Mouse (Mus musculus): ENCODE results near the gene Tubgcp2. TPM values are rescaled to one million over a fixed set of nuclear protein-coding genes. Genes with fewer than 3 reads are reported as not detected.

The Tubgcp2 gene
- polyA plus RNA-seq, 1 experiment from 2014 or later: 70.1 TPM

- H3K4me3 ChIP-seq: no peak overlapping the region
- H3K27ac ChIP-seq: no peak overlapping the region
- no peak overlapping the region for H3K9ac ChIP-seq
- H3K27me3 ChIP-seq: no peaks in the 10 kb centered on the region
- H3K4me2 ChIP-seq: no peak overlapping the region
- no peaks in the 10 kb centered on the region for H3K9me3 ChIP-seq
- peaks cover 47% of the 10 kb centered on the region for H3K36me3 ChIP-seq
- WGBS: 15% methylated on average over 3 of the region's 3 CpGs
- no peak for ATAC-seq (ENCODE audit: insufficient number of reproducible peaks, insufficient read depth, low FRiP score, low TSS enrichment, low read depth)
- H3K4me1 ChIP-seq: 0 out of 2 replicates have a peak, but pooled peaks cover 4% of the 10 kb centered on the region
Measured at GRCm38 (mm10) chr7:139994676-139995075, 41.8 kb downstream of the Tubgcp2 start.

- 71% methylated on average over 4 of the region's 4 CpGs for WGBS
- H3K9ac ChIP-seq: no peak overlapping the region
- no peaks in the 10 kb centered on the region for H3K9me3 ChIP-seq
- no peaks in the 10 kb centered on the region for H3K27me3 ChIP-seq
- H3K36me3 ChIP-seq: peaks cover 43% of the 10 kb centered on the region
- H3K4me3 ChIP-seq: no peak overlapping the region
- H3K4me1 ChIP-seq: 0 out of 2 replicates have a peak, but pooled peaks cover 4% of the 10 kb centered on the region
- H3K4me2 ChIP-seq: no peak overlapping the region
- no peak overlapping the region for H3K27ac ChIP-seq
- no peak for ATAC-seq (ENCODE audit: insufficient number of reproducible peaks, insufficient read depth, low FRiP score, low TSS enrichment, low read depth)
Measured at GRCm38 (mm10) chr7:139994202-139994601, 42.3 kb downstream of the Tubgcp2 start.

- Histone ChIP-seq H3K27ac (no peak overlapping the region), H3K4me3 (no peak overlapping the region), H3K9ac (no peak overlapping the region), H3K4me1 (0 out of 2 replicates have a peak, but pooled peaks cover 4% of the 10 kb centered on the region), H3K36me3 (peaks cover 36% of the 10 kb centered on the region), H3K27me3 (no peaks in the 10 kb centered on the region), H3K4me2 (no peak overlapping the region), H3K9me3 (no peaks in the 10 kb centered on the region)
- ATAC-seq (ENCODE audit: insufficient number of reproducible peaks, insufficient read depth, low FRiP score, low TSS enrichment, low read depth): no peak
- 80% methylated on average over 6 of the region's 6 CpGs for WGBS
Measured at GRCm38 (mm10) chr7:139993532-139993931, 42.9 kb downstream of the Tubgcp2 start.

GRCm38 (mm10) chr7:139992406-139992805 is 44.1 kb downstream of the Tubgcp2 start, which contains the start of gene Adam8:
TSS of gene Adam8 (minus strand) at chr7:139992562.
- Histone ChIP-seq H3K4me2 (no peak within 1 kb of the TSS), H3K27ac (no peak within 1 kb of the TSS), H3K4me3 (no peak within 1 kb of the TSS), H3K9ac (no peak within 1 kb of the TSS), H3K4me1 (0 out of 2 replicates have a peak, but pooled peaks cover 4% of the 10 kb centered on the region), H3K36me3 (peaks cover 25% of the 10 kb centered on the region), H3K27me3 (no peaks in the 10 kb centered on the region), H3K9me3 (no peaks in the 10 kb centered on the region)
- no peak for ATAC-seq (ENCODE audit: insufficient number of reproducible peaks, insufficient read depth, low FRiP score, low TSS enrichment, low read depth)
- 23% methylated on average over 7 of the region's 7 CpGs for WGBS

- H3K27me3 ChIP-seq: no peaks in the 10 kb centered on the region
- no peak overlapping the region for H3K4me3 ChIP-seq
- WGBS: 72% methylated on average over 8 of the region's 8 CpGs
- no peaks in the 10 kb centered on the region for H3K9me3 ChIP-seq
- no peak overlapping the region for H3K4me2 ChIP-seq
- 0 out of 2 replicates have a peak, but pooled peaks cover 4% of the 10 kb centered on the region for H3K4me1 ChIP-seq
- no peak overlapping the region for H3K27ac ChIP-seq
- H3K36me3 ChIP-seq: peaks cover 16% of the 10 kb centered on the region
- ATAC-seq (ENCODE audit: insufficient number of reproducible peaks, insufficient read depth, low FRiP score, low TSS enrichment, low read depth): no peak
- H3K9ac ChIP-seq: no peak overlapping the region
Measured at GRCm38 (mm10) chr7:139990864-139991394, 45.5 kb downstream of the Tubgcp2 start.

GRCm38 (mm10) chr7:139988272-139988671 is 48.2 kb downstream of the Tubgcp2 start:
- no peak overlapping the region for H3K9ac ChIP-seq
- H3K36me3 ChIP-seq: peaks cover 11% of the 10 kb centered on the region; the same call in 1 of the 2 replicates
- no peaks in the 10 kb centered on the region for H3K9me3 ChIP-seq
- 91% methylated on average over 9 of the region's 9 CpGs for WGBS
- no peak overlapping the region for H3K27ac ChIP-seq
- ATAC-seq (ENCODE audit: insufficient number of reproducible peaks, insufficient read depth, low FRiP score, low TSS enrichment, low read depth): no peak
- H3K4me3 ChIP-seq: no peak overlapping the region
- no peaks in the 10 kb centered on the region for H3K27me3 ChIP-seq
- no peak overlapping the region for H3K4me2 ChIP-seq
- no peaks in the 10 kb centered on the region for H3K4me1 ChIP-seq

- no peak overlapping the region for H3K9ac ChIP-seq
- H3K36me3 ChIP-seq: peaks cover 11% of the 10 kb centered on the region; the same call in 1 of the 2 replicates
- no peaks in the 10 kb centered on the region for H3K9me3 ChIP-seq
- no peak overlapping the region for H3K27ac ChIP-seq
- WGBS: 88% methylated on average over 11 of the region's 11 CpGs
- H3K4me3 ChIP-seq: no peak overlapping the region
- no peaks in the 10 kb centered on the region for H3K4me1 ChIP-seq
- no peak overlapping the region for H3K4me2 ChIP-seq
- no peak for ATAC-seq (ENCODE audit: insufficient number of reproducible peaks, insufficient read depth, low FRiP score, low TSS enrichment, low read depth)
- H3K27me3 ChIP-seq: no peaks in the 10 kb centered on the region
Measured at GRCm38 (mm10) chr7:139984505-139984904, 52.0 kb downstream of the Tubgcp2 start.

- Histone ChIP-seq H3K9me3 (no peaks in the 10 kb centered on the region), H3K4me1 (peaks cover 12% of the 10 kb centered on the region), H3K4me3 (no peak overlapping the region), H3K4me2 (no peak overlapping the region), H3K36me3 (peaks cover 11% of the 10 kb centered on the region; the same call in 1 of the 2 replicates), H3K27me3 (no peaks in the 10 kb centered on the region), H3K27ac (no peak overlapping the region), H3K9ac (no peak overlapping the region)
- 81% methylated on average over 11 of the region's 11 CpGs for WGBS
- no peak for ATAC-seq (ENCODE audit: insufficient number of reproducible peaks, insufficient read depth, low FRiP score, low TSS enrichment, low read depth)
Measured at GRCm38 (mm10) chr7:139982058-139982457, 54.4 kb downstream of the Tubgcp2 start.

- WGBS: 58% methylated on average over 3 of the region's 3 CpGs
- Histone ChIP-seq H3K4me3 (no peak overlapping the region), H3K9ac (no peak overlapping the region), H3K4me1 (peaks cover 12% of the 10 kb centered on the region), H3K27ac (no peak overlapping the region), H3K27me3 (no peaks in the 10 kb centered on the region), H3K9me3 (no peaks in the 10 kb centered on the region), H3K36me3 (0 out of 2 replicates have a peak, but pooled peaks cover 6% of the 10 kb centered on the region), H3K4me2 (no peak overlapping the region)
- ATAC-seq (ENCODE audit: insufficient number of reproducible peaks, insufficient read depth, low FRiP score, low TSS enrichment, low read depth): no peak
Measured at GRCm38 (mm10) chr7:139980778-139981177, 55.7 kb downstream of the Tubgcp2 start.

- ATAC-seq (ENCODE audit: insufficient number of reproducible peaks, insufficient read depth, low FRiP score, low TSS enrichment, low read depth): no peak
- Histone ChIP-seq H3K9me3 (no peaks in the 10 kb centered on the region), H3K36me3 (0 out of 2 replicates have a peak, but pooled peaks cover 3% of the 10 kb centered on the region), H3K27me3 (no peaks in the 10 kb centered on the region), H3K27ac (no peak overlapping the region), H3K4me3 (peak overlapping the region; percentile 57), H3K4me1 (peaks cover 12% of the 10 kb centered on the region), H3K4me2 (peak overlapping the region; percentile 84), H3K9ac (peak overlapping the region; percentile 64)
- 49% methylated on average over 13 of the region's 13 CpGs for WGBS
Measured at GRCm38 (mm10) chr7:139979011-139979719, 57.3 kb downstream of the Tubgcp2 start.

- Histone ChIP-seq H3K4me2 (peak within 1 kb of the TSS; percentile 84), H3K27me3 (no peaks in the 10 kb centered on the region), H3K4me1 (peaks cover 12% of the 10 kb centered on the region), H3K36me3 (0 out of 2 replicates have a peak, but pooled peaks cover under 1% of the 10 kb centered on the region), H3K9me3 (no peaks in the 10 kb centered on the region), H3K9ac (peak within 1 kb of the TSS; percentile 72), H3K4me3 (peak within 1 kb of the TSS; percentile 57), H3K27ac (no peak within 1 kb of the TSS)
- ATAC-seq (ENCODE audit: insufficient number of reproducible peaks, insufficient read depth, low FRiP score, low TSS enrichment, low read depth): peak; percentile 88
- WGBS: 5% methylated on average over 32 of the region's 32 CpGs
Measured at GRCm38 (mm10) chr7:139978278-139978892, 58.1 kb downstream of the Tubgcp2 start, which contains the start of gene 6430531B16Rik. TSS of gene 6430531B16Rik (minus strand) at chr7:139978755.

Measured in embryonic facial prominence, embryonic 13.5 days (tissue).